Mouse (Mus musculus) midbrain, embryonic 10.5 days (tissue): ENCODE data around the gene Defb25. TPM values are rescaled to one million over a fixed set of nuclear protein-coding genes. Genes with fewer than 3 reads are reported as not detected.
A peak's percentile ranks its signal among the peaks of the same experiment; 100 is the strongest.

Experiments
- DNase-seq: peaks from one replicate; pipeline ENCODE4 v3.0.0-alpha.2; 2017; ENCODE audit warnings: low spot score
- H3K27ac ChIP-seq: fragments of 300-500 bp; sonication (generic); replicated peaks from 2 replicates; pipeline ENCODE4 v1.5.1; 2016; ENCODE audit warnings: mild to moderate bottlenecking
- H3K27me3 ChIP-seq: fragments of 300-500 bp; sonication (generic); 2 replicates; pipeline ENCODE4 v1.6.1; 2016; ENCODE audit warnings: low read depth, mild to moderate bottlenecking; ENCODE audit not compliant: poor library complexity, severe bottlenecking
- H3K36me3 ChIP-seq: fragments of 300-500 bp; sonication (generic); 2 replicates; pipeline ENCODE4 v1.6.1; 2016; ENCODE audit warnings: mild to moderate bottlenecking, moderate library complexity
- H3K4me1 ChIP-seq: fragments of 300-500 bp; sonication (generic); 2 replicates; pipeline ENCODE4 v1.6.1; 2016
- H3K4me3 ChIP-seq: fragments of 300-500 bp; sonication (generic); 2 replicates; pipeline ENCODE4 v1.5.1; 2016; ENCODE audit warnings: mild to moderate bottlenecking, moderate library complexity
- H3K9me3 ChIP-seq: fragments of 300-500 bp; sonication (generic); replicated peaks from 2 replicates; pipeline ENCODE4 v1.6.1; 2016; ENCODE audit warnings: mild to moderate bottlenecking
- WGBS: fragments of 180-500 bp; shearing (Covaris S2); methylation state at CpG from one replicate; pipeline ENCODE4 v1.1.7; 2016; 5-methylcytosine and 5-hydroxymethylcytosine counted together
- polyA plus RNA-seq: library from polyadenylated mRNA; unstranded; fragments of >200 nt; fragmentation: Nextera tagmentation; extraction: Ambion mirVana; gene quantifications from 2 replicates; pipeline ENCODE4 v1.2.1, GENCODE M21; 2016

Defb25 gene
- polyA plus RNA-seq, 1 experiment from 2014 or later: not detected

GRCm38 (mm10) chr2:152639406-152640113 is 16.7 kb upstream of the Defb25 start:
- H3K4me3 ChIP-seq: no peak overlapping the region
- whole genome bisulfite sequencing: 17% methylated on average over 11 of the region's 11 CpGs
- DNase-seq: peak; percentile 20
- H3K4me1 ChIP-seq: peaks cover 13% of the 10 kb centered on the region
- H3K27ac ChIP-seq: peak overlapping the region; percentile 71
- H3K27me3 ChIP-seq: peaks cover 5% of the 10 kb centered on the region
- H3K36me3 ChIP-seq: no peaks in the 10 kb centered on the region
- H3K9me3 ChIP-seq: no peaks in the 10 kb centered on the region

GRCm38 (mm10) chr2:152638865-152639264 is 16.0 kb upstream of the Defb25 start:
- Histone ChIP-seq H3K27me3 (peaks cover 11% of the 10 kb centered on the region), H3K4me1 (peaks cover 13% of the 10 kb centered on the region), H3K27ac (0 out of 2 replicates have a peak overlapping the region, but pooled peaks have one; percentile 71), H3K4me3 (no peak overlapping the region), H3K36me3 (no peaks in the 10 kb centered on the region), H3K9me3 (no peaks in the 10 kb centered on the region)
- no peak for DNase-seq
- 60% methylated on average over 6 of the region's 6 CpGs for WGBS

GRCm38 (mm10) chr2:152637381-152637780 is 14.5 kb upstream of the Defb25 start:
- Histone ChIP-seq H3K27ac (no peak overlapping the region), H3K4me3 (no peak overlapping the region), H3K27me3 (peaks cover 26% of the 10 kb centered on the region), H3K4me1 (peaks cover 20% of the 10 kb centered on the region), H3K36me3 (no peaks in the 10 kb centered on the region), H3K9me3 (no peaks in the 10 kb centered on the region)
- WGBS: 89% methylated on average over 4 of the region's 4 CpGs
- DNase-seq: no peak

- no peak for DNase-seq
- H3K4me3 ChIP-seq: no peak overlapping the region
- WGBS: 88% methylated on average over 6 of the region's 6 CpGs
- no peaks in the 10 kb centered on the region for H3K9me3 ChIP-seq
- no peaks in the 10 kb centered on the region for H3K36me3 ChIP-seq
- H3K27ac ChIP-seq: no peak overlapping the region
- H3K4me1 ChIP-seq: peaks cover 20% of the 10 kb centered on the region
- H3K27me3 ChIP-seq: peaks cover 30% of the 10 kb centered on the region
Observed at GRCm38 (mm10) chr2:152637006-152637322, 14.1 kb upstream of the Defb25 start.

- Histone ChIP-seq H3K27ac (no peak overlapping the region), H3K4me1 (peaks cover 20% of the 10 kb centered on the region), H3K27me3 (peaks cover 30% of the 10 kb centered on the region), H3K4me3 (no peak overlapping the region), H3K36me3 (no peaks in the 10 kb centered on the region), H3K9me3 (no peaks in the 10 kb centered on the region)
- DNase-seq: no peak
- 82% methylated on average over 23 of the region's 23 CpGs for WGBS
Observed at GRCm38 (mm10) chr2:152636246-152637005, 13.6 kb upstream of the Defb25 start.

- Histone ChIP-seq H3K36me3 (no peaks in the 10 kb centered on the region), H3K27me3 (peaks cover 40% of the 10 kb centered on the region), H3K27ac (no peak overlapping the region), H3K9me3 (no peaks in the 10 kb centered on the region), H3K4me1 (peaks cover 12% of the 10 kb centered on the region), H3K4me3 (no peak overlapping the region)
- no peak for DNase-seq
- WGBS: 82% methylated on average over 29 of the region's 29 CpGs
Observed at GRCm38 (mm10) chr2:152634311-152634710, 11.5 kb upstream of the Defb25 start.

GRCm38 (mm10) chr2:152633334-152633733 is 10.5 kb upstream of the Defb25 start:
- DNase-seq: no peak
- Histone ChIP-seq H3K27ac (no peak overlapping the region), H3K36me3 (no peaks in the 10 kb centered on the region), H3K4me1 (peaks cover 7% of the 10 kb centered on the region), H3K4me3 (no peak overlapping the region), H3K27me3 (peaks cover 50% of the 10 kb centered on the region), H3K9me3 (no peaks in the 10 kb centered on the region)
- WGBS: 47% methylated on average over 17 of the region's 17 CpGs

GRCm38 (mm10) chr2:152629904-152630303 is 7.1 kb upstream of the Defb25 start:
- H3K9me3 ChIP-seq: no peaks in the 10 kb centered on the region
- peaks cover 81% of the 10 kb centered on the region for H3K27me3 ChIP-seq
- no peak overlapping the region for H3K27ac ChIP-seq
- no peak for DNase-seq
- no peaks in the 10 kb centered on the region for H3K36me3 ChIP-seq
- H3K4me1 ChIP-seq: peaks cover 28% of the 10 kb centered on the region
- H3K4me3 ChIP-seq: no peak overlapping the region
- 88% methylated on average over 6 of the region's 6 CpGs for WGBS

GRCm38 (mm10) chr2:152629239-152629638 is 6.4 kb upstream of the Defb25 start:
- H3K4me3 ChIP-seq: no peak overlapping the region
- 83% methylated on average over 3 of the region's 3 CpGs for WGBS

GRCm38 (mm10) chr2:152628066-152628465 is 5.2 kb upstream of the Defb25 start:
- no peak overlapping the region for H3K4me3 ChIP-seq
- H3K27me3 ChIP-seq: peaks cover 77% of the 10 kb centered on the region
- WGBS: 45% methylated on average over 17 of the region's 17 CpGs
- no peaks in the 10 kb centered on the region for H3K36me3 ChIP-seq
- H3K4me1 ChIP-seq: peaks cover 23% of the 10 kb centered on the region
- no peak overlapping the region for H3K27ac ChIP-seq
- H3K9me3 ChIP-seq: no peaks in the 10 kb centered on the region
- DNase-seq: no peak

More at GRCm38 (mm10) chr2:152629239-152629638, 6.4 kb upstream of the Defb25 start:
- Histone ChIP-seq H3K27me3 (peaks cover 83% of the 10 kb centered on the region), H3K9me3 (no peaks in the 10 kb centered on the region), H3K36me3 (no peaks in the 10 kb centered on the region), H3K4me1 (peaks cover 28% of the 10 kb centered on the region), H3K27ac (no peak overlapping the region)
- no peak for DNase-seq

GRCm38 (mm10) chr2:152626774-152627591 is 4.1 kb upstream of the Defb25 start, which contains the start of gene Rem1:
TSS of gene Rem1 (plus strand) at chr2:152626951.
- Histone ChIP-seq H3K4me1 (peaks cover 20% of the 10 kb centered on the region), H3K9me3 (no peaks in the 10 kb centered on the region), H3K27me3 (peaks cover 66% of the 10 kb centered on the region), H3K27ac (no peak within 1 kb of the TSS; the same call in 1 of the 2 replicates), H3K36me3 (no peaks in the 10 kb centered on the region), H3K4me3 (peak within 1 kb of the TSS; percentile 57)
- DNase-seq: peak; percentile 56
- whole genome bisulfite sequencing: 3% methylated on average over 59 of the region's 59 CpGs

- 14% methylated on average over 1 of the region's 1 CpGs for WGBS
- no peaks in the 10 kb centered on the region for H3K36me3 ChIP-seq
- H3K27me3 ChIP-seq: peaks cover 66% of the 10 kb centered on the region
- DNase-seq: no peak
- H3K27ac ChIP-seq: no peak overlapping the region
- H3K4me3 ChIP-seq: no peak overlapping the region
- H3K4me1 ChIP-seq: peaks cover 20% of the 10 kb centered on the region
- no peaks in the 10 kb centered on the region for H3K9me3 ChIP-seq
Observed at GRCm38 (mm10) chr2:152625256-152625655, 2.4 kb upstream of the Defb25 start.
